ENCODE assay signal across 15 mouse cellular contexts in the genomic region with DNA sequence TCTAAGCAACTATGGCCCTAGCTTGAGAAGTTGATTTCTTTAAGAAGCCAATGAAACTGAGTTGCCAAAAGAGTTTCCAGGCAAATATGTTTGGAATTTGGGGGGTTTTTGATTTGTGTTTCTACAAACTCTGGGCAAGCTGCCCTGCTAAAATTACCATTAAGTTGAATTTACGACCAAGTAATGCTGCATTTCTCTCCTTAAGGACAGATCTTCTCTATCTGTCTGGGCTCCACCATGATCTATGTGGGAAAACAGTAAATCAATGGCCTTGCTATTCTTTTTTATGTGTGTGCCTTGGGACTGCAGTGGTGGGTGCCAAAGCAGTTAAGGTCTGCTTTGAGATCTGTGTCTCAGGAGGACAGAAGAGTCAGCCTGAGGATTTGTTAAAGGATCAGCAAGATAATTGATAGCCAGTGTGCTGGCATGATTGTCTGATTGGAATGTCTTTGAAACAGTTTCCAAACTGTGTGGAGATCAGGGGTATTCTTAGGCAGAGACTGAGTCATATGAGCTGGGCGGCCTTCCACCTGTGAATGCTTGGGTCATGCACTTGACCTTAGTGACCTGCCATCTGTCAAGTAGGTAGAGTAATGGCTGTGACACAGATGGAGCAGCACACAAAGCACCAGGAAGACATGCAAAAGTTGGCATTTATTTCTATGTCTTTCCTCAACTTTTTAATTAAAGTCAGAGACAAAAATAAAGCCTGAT.
DNase-seq lines count a peak whose midpoint lies in the region; ATAC-seq lines count a peak whose summit lies in the region.
"Had no signal": no experiment of that assay in that cellular context is flagged by ENCODE, and none has a peak within 500 bp of the region (broad histone marks: within the 10 kb centered on the region; RNA-seq: fewer than 3 reads in every experiment).

No protein-coding gene starts in this region.

- H3K27me3 ChIP-seq in kidney, embryonic 16.5 days (ENCODE audit: insufficient read depth, low read length): no peaks in the 10 kb centered on the region
- no peaks in the 10 kb centered on the region for H3K27me3 ChIP-seq in midbrain, embryonic 15.5 days (replicated peaks)
- H3K27me3 ChIP-seq: forebrain, embryonic 13.5 days; heart, embryonic 15.5 days; hindbrain, embryonic 15.5 days; stomach, embryonic 15.5 days had no signal

- H3K9me3 ChIP-seq in kidney, embryonic 16.5 days (ENCODE audit: low read length): no peaks in the 10 kb centered on the region
- no peaks in the 10 kb centered on the region for H3K9me3 ChIP-seq in midbrain, embryonic 15.5 days
- H3K9me3 ChIP-seq: forebrain, embryonic 13.5 days; heart, embryonic 15.5 days; hindbrain, embryonic 15.5 days; midbrain, embryonic 10.5 days; stomach, embryonic 15.5 days had no signal

- H3K27ac ChIP-seq in kidney, embryonic 16.5 days (ENCODE audit: low read length): no peak overlapping the region
- H3K27ac ChIP-seq in midbrain, embryonic 15.5 days: no peak overlapping the region
- H3K27ac ChIP-seq: forebrain, embryonic 13.5 days; heart, embryonic 15.5 days; hindbrain, embryonic 15.5 days; midbrain, embryonic 10.5 days; stomach, embryonic 15.5 days had no signal

- no peak overlapping the region for H3K9ac ChIP-seq in kidney, embryonic 16.5 days (replicated peaks; ENCODE audit: low read length)
- no peak overlapping the region for H3K9ac ChIP-seq in midbrain, embryonic 15.5 days
- H3K9ac ChIP-seq: forebrain, embryonic 13.5 days; heart, embryonic 15.5 days; hindbrain, embryonic 15.5 days; stomach, embryonic 15.5 days had no signal

- peak; percentile 78 to 90 for DNase-seq in adrenal gland, adult (ENCODE audit: inconsistent age in 2 of 2, low spot score in 1 of 2)
- DNase-seq in adrenal gland, postnatal 4 days (ENCODE audit: low spot score in 2 of 2): no peak
- peak; percentile 1 for DNase-seq in ovary, postnatal 14 days (ENCODE audit: low spot score)
- no peak for DNase-seq in ovary, adult 18-20 months (ENCODE audit: low spot score)
- DNase-seq in MN1 (ENCODE audit: low spot score): no peak
- DNase-seq in spleen, adult 18-20 months: no peak
- DNase-seq: gastrocnemius, postnatal 25 days; left cerebral cortex, postnatal 4 days had no signal

- H3K4me2 ChIP-seq in kidney, embryonic 16.5 days (replicated peaks; ENCODE audit: low read depth, low read length): no peak overlapping the region
- no peak overlapping the region for H3K4me2 ChIP-seq in midbrain, embryonic 15.5 days
- H3K4me2 ChIP-seq: forebrain, embryonic 13.5 days; heart, embryonic 15.5 days; hindbrain, embryonic 15.5 days; stomach, embryonic 15.5 days had no signal

- H3K4me3 ChIP-seq in kidney, embryonic 16.5 days (ENCODE audit: low read length): no peak overlapping the region
- H3K4me3 ChIP-seq in midbrain, embryonic 15.5 days: no peak overlapping the region
- H3K4me3 ChIP-seq: forebrain, embryonic 13.5 days; heart, embryonic 15.5 days; hindbrain, embryonic 15.5 days; midbrain, embryonic 10.5 days; stomach, embryonic 15.5 days had no signal

- peak; percentile 51; the same call in 1 of the 2 replicates for ATAC-seq in kidney, embryonic 16.5 days (ENCODE audit: low FRiP score, low TSS enrichment)
- no peak for ATAC-seq in midbrain, embryonic 15.5 days (replicated peaks)
- ATAC-seq: forebrain, embryonic 13.5 days had no signal

- H3K4me1 ChIP-seq in kidney, embryonic 16.5 days (ENCODE audit: insufficient read depth, low read length): peaks cover 6% of the 10 kb centered on the region
- H3K4me1 ChIP-seq in midbrain, embryonic 15.5 days: no peaks in the 10 kb centered on the region
- H3K4me1 ChIP-seq: forebrain, embryonic 13.5 days; heart, embryonic 15.5 days; hindbrain, embryonic 15.5 days; midbrain, embryonic 10.5 days; stomach, embryonic 15.5 days had no signal

- H3K36me3 ChIP-seq in kidney, embryonic 16.5 days (ENCODE audit: insufficient read depth, low read length): no peaks in the 10 kb centered on the region
- H3K36me3 ChIP-seq in midbrain, embryonic 15.5 days (replicated peaks): no peaks in the 10 kb centered on the region
- H3K36me3 ChIP-seq: heart, embryonic 15.5 days; hindbrain, embryonic 15.5 days; midbrain, embryonic 10.5 days; stomach, embryonic 15.5 days had no signal

- 25% methylated on average over 2 of the region's 2 CpGs for WGBS in kidney, embryonic 16.5 days
- 89% methylated on average over 2 of the region's 2 CpGs for WGBS in midbrain, embryonic 15.5 days

Comparison
In these comparisons a context has a peak if more than half of its experiments do, and no peak if none do; other contexts are left out.
1. DNase-seq: peak in adrenal gland, adult (2 of 2) and ovary, postnatal 14 days (single experiment); none in adrenal gland, postnatal 4 days (0 of 2), ovary, adult 18-20 months (single experiment), MN1 (single experiment) and spleen, adult 18-20 months (0 of 2).